Mouse (Mus musculus): ENCODE data around the gene Rabl6. TPM values are rescaled to one million over a fixed set of nuclear protein-coding genes. Genes with fewer than 3 reads are reported as not detected.
"Not testable (repeated sequence)": the region's sequence is repeated elsewhere in the genome, so short reads cannot be mapped to it uniquely, and the experiment has no call there.

The Rabl6 gene
- polyA plus RNA-seq, 1 experiment from 2014 or later: 69.8 TPM

DNA sequence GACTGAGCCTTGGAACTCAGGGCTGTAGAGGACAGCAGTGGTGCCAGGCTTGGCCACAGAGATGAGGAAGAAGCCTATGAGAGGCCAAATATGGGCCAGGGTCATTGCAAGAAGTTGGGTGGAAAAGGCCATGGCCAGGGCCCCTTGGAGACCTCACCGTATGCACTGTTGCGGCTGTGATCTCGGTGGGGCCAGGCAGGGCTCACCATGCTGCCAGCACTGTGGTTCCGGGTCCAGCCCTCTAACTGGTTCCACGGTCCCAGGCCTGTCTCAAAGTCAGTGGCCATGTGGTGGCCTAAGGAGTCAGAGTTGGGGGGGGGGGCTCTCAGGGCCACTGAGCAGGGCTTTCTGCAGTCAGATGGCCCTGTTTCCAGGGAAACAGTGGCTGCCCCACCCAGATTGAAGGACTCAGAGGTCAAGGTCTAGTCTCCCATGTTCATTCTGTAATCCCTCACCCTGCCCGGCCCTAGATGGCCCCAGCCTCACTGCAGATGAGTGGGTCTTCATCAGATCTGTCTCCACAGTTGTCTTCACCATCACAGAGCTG is 39.8 kb downstream of the Rabl6 start:
- ATAC-seq (ENCODE audit: low FRiP score, low TSS enrichment): no peak
- 86% methylated on average over 6 of the region's 6 CpGs for WGBS
- H3K36me3 ChIP-seq (ENCODE audit: insufficient read depth, low read length): peaks cover 33% of the 10 kb centered on the region
- H3K27me3 ChIP-seq (ENCODE audit: insufficient read depth, low read length): no peaks in the 10 kb centered on the region
- no peak overlapping the region for H3K27ac ChIP-seq (ENCODE audit: low read length)
- H3K9me3 ChIP-seq (ENCODE audit: low read length): no peaks in the 10 kb centered on the region
- H3K9ac ChIP-seq (replicated peaks; ENCODE audit: low read length): no peak overlapping the region
- H3K4me3 ChIP-seq (ENCODE audit: low read length): no peak overlapping the region
- no peak overlapping the region for H3K4me2 ChIP-seq (replicated peaks; ENCODE audit: low read depth, low read length)
- H3K4me1 ChIP-seq (ENCODE audit: insufficient read depth, low read length): peaks cover 9% of the 10 kb centered on the region

GRCm38 (mm10) chr2:25566558-25566957 is 41.8 kb downstream of the Rabl6 start:
- Histone ChIP-seq H3K27ac (ENCODE audit: low read length) (no peak overlapping the region), H3K4me2 (replicated peaks; ENCODE audit: low read depth, low read length) (no peak overlapping the region), H3K9me3 (ENCODE audit: low read length) (no peaks in the 10 kb centered on the region), H3K27me3 (ENCODE audit: insufficient read depth, low read length) (no peaks in the 10 kb centered on the region), H3K4me3 (ENCODE audit: low read length) (no peak overlapping the region), H3K36me3 (ENCODE audit: insufficient read depth, low read length) (peaks cover 53% of the 10 kb centered on the region), H3K4me1 (ENCODE audit: insufficient read depth, low read length) (no peaks in the 10 kb centered on the region), H3K9ac (replicated peaks; ENCODE audit: low read length) (no peak overlapping the region)
- 84% methylated on average over 6 of the region's 6 CpGs for WGBS
- ATAC-seq (ENCODE audit: low FRiP score, low TSS enrichment): no peak

- H3K27me3 ChIP-seq (ENCODE audit: insufficient read depth, low read length): no peaks in the 10 kb centered on the region
- no peak overlapping the region for H3K4me2 ChIP-seq (replicated peaks; ENCODE audit: low read depth, low read length)
- 93% methylated on average over 8 of the region's 8 CpGs for WGBS
- no peak overlapping the region for H3K27ac ChIP-seq (ENCODE audit: low read length)
- no peak for ATAC-seq (ENCODE audit: low FRiP score, low TSS enrichment)
- no peak overlapping the region for H3K4me3 ChIP-seq (ENCODE audit: low read length)
- peaks cover 61% of the 10 kb centered on the region for H3K36me3 ChIP-seq (ENCODE audit: insufficient read depth, low read length)
- H3K9me3 ChIP-seq (ENCODE audit: low read length): no peaks in the 10 kb centered on the region
- no peak overlapping the region for H3K9ac ChIP-seq (replicated peaks; ENCODE audit: low read length)
- no peaks in the 10 kb centered on the region for H3K4me1 ChIP-seq (ENCODE audit: insufficient read depth, low read length)
These were observed 42.6 kb downstream of the Rabl6 start for GRCm38 (mm10) chr2:25565741-25566140.

GRCm38 (mm10) chr2:25561946-25562345 is 46.4 kb downstream of the Rabl6 start:
- 68% methylated on average over 9 of the region's 9 CpGs for WGBS
- no peak overlapping the region for H3K27ac ChIP-seq (ENCODE audit: low read length)
- H3K9me3 ChIP-seq (ENCODE audit: low read length): no peaks in the 10 kb centered on the region
- no peak overlapping the region for H3K9ac ChIP-seq (replicated peaks; ENCODE audit: low read length)
- no peak overlapping the region for H3K4me2 ChIP-seq (replicated peaks; ENCODE audit: low read depth, low read length)
- H3K4me3 ChIP-seq (ENCODE audit: low read length): no peak overlapping the region
- peaks cover 12% of the 10 kb centered on the region for H3K4me1 ChIP-seq (ENCODE audit: insufficient read depth, low read length)
- no peaks in the 10 kb centered on the region for H3K27me3 ChIP-seq (ENCODE audit: insufficient read depth, low read length)
- H3K36me3 ChIP-seq (ENCODE audit: insufficient read depth, low read length): peaks cover 59% of the 10 kb centered on the region
- no peak for ATAC-seq (ENCODE audit: low FRiP score, low TSS enrichment)

GRCm38 (mm10) chr2:25560551-25560950 is 47.8 kb downstream of the Rabl6 start:
- ATAC-seq (ENCODE audit: low FRiP score, low TSS enrichment): no peak
- Histone ChIP-seq H3K9ac (replicated peaks; ENCODE audit: low read length) (no peak overlapping the region), H3K4me2 (replicated peaks; ENCODE audit: low read depth, low read length) (no peak overlapping the region), H3K9me3 (ENCODE audit: low read length) (no peaks in the 10 kb centered on the region), H3K4me1 (ENCODE audit: insufficient read depth, low read length) (peaks cover 18% of the 10 kb centered on the region), H3K27ac (ENCODE audit: low read length) (no peak overlapping the region), H3K27me3 (ENCODE audit: insufficient read depth, low read length) (no peaks in the 10 kb centered on the region), H3K4me3 (ENCODE audit: low read length) (no peak overlapping the region), H3K36me3 (ENCODE audit: insufficient read depth, low read length) (peaks cover 57% of the 10 kb centered on the region)
- WGBS: 86% methylated on average over 8 of the region's 8 CpGs

DNA sequence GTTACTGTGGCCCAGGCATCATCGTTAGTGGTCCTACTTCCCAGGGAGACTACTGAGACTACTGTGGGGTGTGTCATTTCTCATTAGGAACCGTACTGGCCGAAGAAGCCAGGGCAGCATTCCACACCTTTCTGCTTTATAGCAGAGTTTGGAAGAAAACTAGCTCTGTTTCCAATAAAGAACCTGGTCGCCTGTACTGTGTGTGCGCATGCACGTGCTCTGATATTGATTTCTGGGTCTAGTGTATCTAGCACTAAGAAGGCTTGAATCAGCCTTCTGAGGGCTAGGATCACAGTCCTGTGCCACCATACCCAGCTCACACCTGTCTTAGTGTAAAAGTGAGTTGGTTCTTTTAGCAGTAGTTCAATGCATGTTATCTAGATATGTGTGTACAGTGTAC is 49.5 kb downstream of the Rabl6 start:
- H3K9ac ChIP-seq (replicated peaks; ENCODE audit: low read length): peak overlapping the region; percentile 94
- H3K9me3 ChIP-seq (ENCODE audit: low read length): no peaks in the 10 kb centered on the region
- no peaks in the 10 kb centered on the region for H3K27me3 ChIP-seq (ENCODE audit: insufficient read depth, low read length)
- peak overlapping the region; percentile 88 for H3K4me2 ChIP-seq (replicated peaks; ENCODE audit: low read depth, low read length)
- H3K27ac ChIP-seq (ENCODE audit: low read length): no peak overlapping the region
- no peak for ATAC-seq (ENCODE audit: low FRiP score, low TSS enrichment)
- peaks cover 18% of the 10 kb centered on the region for H3K4me1 ChIP-seq (ENCODE audit: insufficient read depth, low read length)
- H3K4me3 ChIP-seq (ENCODE audit: low read length): peak overlapping the region; percentile 97
- peaks cover 40% of the 10 kb centered on the region for H3K36me3 ChIP-seq (ENCODE audit: insufficient read depth, low read length)
- 66% methylated on average over 6 of the region's 6 CpGs for WGBS

GRCm38 (mm10) chr2:25557964-25558360 is 50.4 kb downstream of the Rabl6 start:
- H3K27ac ChIP-seq (ENCODE audit: low read length): peak overlapping the region; percentile 73
- WGBS: under 1% methylated on average over 23 of the region's 24 CpGs
- ATAC-seq (ENCODE audit: low FRiP score, low TSS enrichment): no peak; the same call in 1 of the 2 replicates

GRCm38 (mm10) chr2:25557221-25557963 is 50.9 kb downstream of the Rabl6 start, which contains the start of gene Edf1:
Gene Edf1, plus strand, starts transcription at chr2:25557847.
- peaks cover 18% of the 10 kb centered on the region for H3K4me1 ChIP-seq (ENCODE audit: insufficient read depth, low read length)
- H3K36me3 ChIP-seq (ENCODE audit: insufficient read depth, low read length): peaks cover 26% of the 10 kb centered on the region
- H3K4me2 ChIP-seq (replicated peaks; ENCODE audit: low read depth, low read length): peak within 1 kb of the TSS; percentile 92
- H3K27ac ChIP-seq (ENCODE audit: low read length): peak within 1 kb of the TSS; percentile 83
- peak; percentile 98 for ATAC-seq (ENCODE audit: low FRiP score, low TSS enrichment)
- peak within 1 kb of the TSS; percentile 97 for H3K4me3 ChIP-seq (ENCODE audit: low read length)
- H3K9ac ChIP-seq (replicated peaks; ENCODE audit: low read length): peak within 1 kb of the TSS; percentile 94
- no peaks in the 10 kb centered on the region for H3K27me3 ChIP-seq (ENCODE audit: insufficient read depth, low read length)
- H3K9me3 ChIP-seq (ENCODE audit: low read length): no peaks in the 10 kb centered on the region
- WGBS: under 1% methylated on average over 61 of the region's 61 CpGs

More at GRCm38 (mm10) chr2:25557964-25558360, 50.4 kb downstream of the Rabl6 start:
- H3K27me3 ChIP-seq (ENCODE audit: insufficient read depth, low read length): no peaks in the 10 kb centered on the region
- peaks cover 18% of the 10 kb centered on the region for H3K4me1 ChIP-seq (ENCODE audit: insufficient read depth, low read length)
- peaks cover 32% of the 10 kb centered on the region for H3K36me3 ChIP-seq (ENCODE audit: insufficient read depth, low read length)
- peak overlapping the region; percentile 97 for H3K4me3 ChIP-seq (ENCODE audit: low read length)
- no peaks in the 10 kb centered on the region for H3K9me3 ChIP-seq (ENCODE audit: low read length)
- H3K9ac ChIP-seq (replicated peaks; ENCODE audit: low read length): peak overlapping the region; percentile 94
- H3K4me2 ChIP-seq (replicated peaks; ENCODE audit: low read depth, low read length): peak overlapping the region; percentile 88

DNA sequence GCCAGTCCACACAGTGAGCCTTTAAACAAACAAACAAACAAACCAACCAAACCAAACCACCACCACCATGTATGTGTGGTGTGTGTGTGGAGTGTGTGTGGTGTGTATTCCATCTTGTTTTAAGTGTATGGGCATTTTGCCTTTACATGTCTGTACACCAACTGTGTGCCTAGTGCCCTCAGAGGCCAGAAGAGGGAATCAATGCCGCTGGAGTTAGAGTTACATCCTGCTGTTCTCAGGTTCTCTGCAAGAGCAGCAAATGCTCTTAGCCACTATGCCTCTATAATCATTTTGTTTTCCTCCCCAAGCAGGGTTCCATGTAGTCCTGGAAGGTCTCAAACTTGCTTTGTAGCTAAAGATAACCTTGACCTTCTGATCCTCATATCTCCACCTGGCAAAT is 52.0 kb downstream of the Rabl6 start:
- H3K27ac ChIP-seq (ENCODE audit: low read length): no peak overlapping the region
- H3K4me2 ChIP-seq (replicated peaks; ENCODE audit: low read depth, low read length): no peak overlapping the region
- ATAC-seq (ENCODE audit: low FRiP score, low TSS enrichment): no peak

GRCm38 (mm10) chr2:25555479-25555878 is 52.8 kb downstream of the Rabl6 start:
- peaks cover 18% of the 10 kb centered on the region for H3K4me1 ChIP-seq (ENCODE audit: insufficient read depth, low read length)
- H3K9me3 ChIP-seq (ENCODE audit: low read length); H3K4me3 ChIP-seq (ENCODE audit: low read length); H3K27me3 ChIP-seq (ENCODE audit: insufficient read depth, low read length); H3K27ac ChIP-seq (ENCODE audit: low read length); H3K4me2 ChIP-seq (replicated peaks; ENCODE audit: low read depth, low read length); H3K9ac ChIP-seq (replicated peaks; ENCODE audit: low read length); ATAC-seq (ENCODE audit: low FRiP score, low TSS enrichment); H3K36me3 ChIP-seq (ENCODE audit: insufficient read depth, low read length): not testable (repeated sequence)
- WGBS: 49% methylated on average over 2 of the region's 2 CpGs

More for the DNA sequence above, 52.0 kb downstream of the Rabl6 start:
- H3K9ac ChIP-seq (replicated peaks; ENCODE audit: low read length): no peak overlapping the region
- no peaks in the 10 kb centered on the region for H3K27me3 ChIP-seq (ENCODE audit: insufficient read depth, low read length)
- WGBS: 52% methylated on average over 1 of the region's 1 CpGs
- no peak overlapping the region for H3K4me3 ChIP-seq (ENCODE audit: low read length)
- H3K4me1 ChIP-seq (ENCODE audit: insufficient read depth, low read length): peaks cover 18% of the 10 kb centered on the region
- H3K36me3 ChIP-seq (ENCODE audit: insufficient read depth, low read length): peaks cover 15% of the 10 kb centered on the region
- H3K9me3 ChIP-seq (ENCODE audit: low read length): no peaks in the 10 kb centered on the region

Data from kidney, embryonic 16.5 days (tissue).